Mouse (Mus musculus): ENCODE data around the gene 4930451I11Rik.

Gene 4930451I11Rik

GRCm38 (mm10) chr7:126833294-126833693 lies 1.9 kb upstream of the 4930451I11Rik start:
- in situ Hi-C loops (cut with MboI) = loop anchor here (5.0 kb wide), 1 partner anchor 284 kb away; no protein-coding TSS in a partner anchor

DNA sequence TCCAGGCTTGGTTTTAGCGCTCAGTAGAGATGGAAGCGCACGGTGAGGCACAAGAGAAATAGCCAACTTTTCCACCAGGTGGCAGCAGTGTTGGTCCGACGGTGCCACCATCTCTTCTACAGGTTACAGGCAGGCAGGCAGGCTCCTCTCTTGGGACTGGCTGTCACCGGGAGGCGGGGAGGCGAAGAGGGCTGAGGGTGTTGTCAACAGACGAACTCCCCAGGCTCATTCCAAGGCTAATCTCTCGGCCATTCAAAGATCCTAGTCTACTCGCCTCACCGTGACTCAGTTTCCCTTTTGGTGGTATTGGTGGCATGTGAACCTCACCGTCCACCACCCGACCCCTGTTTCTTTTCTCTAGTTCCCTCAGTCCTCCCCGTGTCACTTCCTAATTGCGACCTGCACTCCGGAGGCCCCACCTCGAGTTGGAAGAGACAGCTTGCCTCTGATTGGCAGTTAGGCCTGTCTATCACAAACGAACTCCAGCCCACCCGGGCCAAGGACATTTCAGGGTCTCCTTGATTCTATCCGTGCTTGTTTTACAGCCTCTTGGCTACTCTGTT lies 678 bp upstream of the 4930451I11Rik start:
- in situ Hi-C loops (cut with MboI) = loop anchor here (5.0 kb wide), 1 partner anchor 285 kb away; no protein-coding TSS in a partner anchor

DNA sequence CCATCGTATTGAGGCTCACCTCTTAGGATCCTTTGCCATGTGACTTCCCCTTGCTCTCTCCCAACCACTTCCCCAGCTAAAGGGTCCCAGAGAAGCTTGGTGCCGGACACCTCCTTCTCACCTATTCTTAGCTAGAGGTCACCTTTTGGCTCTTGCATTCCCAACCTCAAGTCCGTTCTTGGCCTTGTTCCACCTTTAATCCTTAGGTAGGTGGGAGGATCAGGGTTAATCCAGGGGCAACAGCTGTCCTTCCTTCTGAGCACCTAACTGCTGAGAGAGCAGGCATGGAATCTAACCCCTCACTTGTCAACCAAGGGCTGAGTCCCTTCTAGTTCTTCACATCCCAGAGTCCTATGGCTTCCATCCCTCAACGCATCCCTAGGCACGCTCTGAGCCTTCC lies 5.5 kb downstream of the 4930451I11Rik start:
- in situ Hi-C loops (cut with MboI) = no loop called here

DNA sequence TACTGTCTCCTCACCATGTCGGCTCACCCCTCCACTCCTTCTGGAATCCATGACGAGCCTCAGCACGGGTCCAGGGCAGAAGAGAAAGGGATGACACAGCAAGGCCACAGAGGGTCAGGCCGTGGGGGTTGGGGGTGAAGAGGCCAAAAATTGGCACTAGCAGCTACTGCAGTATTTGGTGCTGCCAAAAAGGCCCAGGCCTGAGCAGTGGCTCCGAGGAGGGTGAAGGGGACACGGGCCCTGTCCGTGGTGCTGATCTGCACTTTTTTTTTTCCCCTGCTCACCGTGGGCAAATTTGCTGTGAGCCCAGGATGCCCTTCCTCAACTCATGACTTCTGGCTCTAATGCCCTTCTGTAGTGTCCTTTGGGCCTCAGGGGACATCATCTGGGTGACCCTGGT lies 6.0 kb downstream of the 4930451I11Rik start:
- in situ Hi-C loops (cut with MboI) = no loop called here

- in situ Hi-C loops (cut with MboI) = no loop called here
These were observed 7.5 kb downstream of the 4930451I11Rik start for GRCm38 (mm10) chr7:126823940-126824339.

GRCm38 (mm10) chr7:126823202-126823711 lies 8.2 kb downstream of the 4930451I11Rik start:
- in situ Hi-C loops (cut with MboI) = no loop called here

- in situ Hi-C loops (cut with MboI) = no loop called here
These were observed 8.7 kb downstream of the 4930451I11Rik start for GRCm38 (mm10) chr7:126822741-126823140.

- in situ Hi-C loops (cut with MboI) = no loop called here
These were observed 9.5 kb downstream of the 4930451I11Rik start for GRCm38 (mm10) chr7:126821835-126822511.

DNA sequence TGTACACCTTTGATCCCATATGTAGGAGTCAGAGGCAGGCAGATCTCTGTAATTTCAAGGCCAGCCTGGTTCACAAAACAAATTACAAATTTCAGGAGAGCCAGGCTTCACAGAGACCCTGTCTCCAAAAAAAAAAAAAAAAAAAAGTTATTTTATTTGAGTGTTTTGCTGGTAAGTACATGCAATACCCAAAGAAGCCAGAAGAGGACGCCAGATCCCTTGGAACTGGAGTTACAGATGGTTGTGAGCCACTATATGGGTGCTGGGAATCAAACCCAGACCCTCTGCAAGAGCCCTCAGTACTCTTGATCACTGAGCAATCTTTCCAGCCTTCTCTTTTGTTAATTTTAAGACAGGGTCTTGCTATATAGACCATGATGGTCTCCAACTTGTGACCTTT lies 12.6 kb downstream of the 4930451I11Rik start:
- in situ Hi-C loops (cut with MboI) = no loop called here

GRCm38 (mm10) chr7:126817595-126817994 lies 13.8 kb downstream of the 4930451I11Rik start:
- in situ Hi-C loops (cut with MboI) = no loop called here

GRCm38 (mm10) chr7:126816494-126816893 lies 14.9 kb downstream of the 4930451I11Rik start:
- in situ Hi-C loops (cut with MboI) = no loop called here

DNA sequence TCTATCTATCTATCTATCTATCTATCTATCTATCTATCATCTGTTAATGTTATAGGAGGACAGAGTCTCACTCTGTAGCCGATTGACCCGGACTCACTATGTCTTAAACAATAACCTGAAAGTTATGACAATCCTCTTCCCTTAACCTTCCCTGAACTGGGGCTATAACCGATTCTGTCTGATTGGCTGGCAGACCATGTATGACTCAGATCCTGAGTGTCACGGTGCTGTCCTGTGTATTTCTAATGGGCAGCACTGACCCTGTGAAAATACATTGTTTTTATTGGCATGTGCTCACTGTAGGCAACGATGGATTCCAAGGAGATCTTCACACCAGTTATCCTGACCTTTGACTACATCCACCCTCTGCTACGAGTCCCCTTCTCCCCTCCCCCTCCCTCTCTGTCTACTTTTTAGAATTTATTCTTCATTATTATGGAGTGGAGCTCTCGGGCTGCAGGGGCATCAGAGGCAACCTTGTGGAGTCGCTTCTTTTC lies 15.7 kb downstream of the 4930451I11Rik start:
- in situ Hi-C loops (cut with MboI) = no loop called here

GRCm38 (mm10) chr7:126809723-126810369 lies 21.6 kb downstream of the 4930451I11Rik start:
- in situ Hi-C loops (cut with MboI) = no loop called here

GRCm38 (mm10) chr7:126808703-126809455 lies 22.6 kb downstream of the 4930451I11Rik start:
- in situ Hi-C loops (cut with MboI) = no loop called here

DNA sequence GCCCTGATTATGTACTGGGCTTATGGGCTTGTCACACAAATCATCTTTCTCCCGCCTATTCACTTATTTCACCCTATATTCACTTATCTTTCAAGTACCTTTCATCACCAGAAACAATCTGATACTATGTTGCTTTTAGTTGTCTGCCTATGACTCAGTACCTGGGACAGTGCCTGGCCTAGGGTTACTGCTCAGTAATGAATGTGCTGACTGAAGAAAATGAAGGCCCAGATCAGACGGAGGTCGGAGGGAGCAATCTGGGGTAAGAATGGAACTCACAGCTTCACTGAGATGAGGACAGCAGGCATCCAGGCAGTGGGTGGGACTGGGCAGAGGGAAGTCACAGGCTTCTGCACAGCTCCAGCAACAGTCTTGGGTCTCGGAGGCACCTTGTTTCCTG lies 24.0 kb downstream of the 4930451I11Rik start:
- in situ Hi-C loops (cut with MboI) = no loop called here

- in situ Hi-C loops (cut with MboI) = no loop called here
These were observed 24.5 kb downstream of the 4930451I11Rik start for GRCm38 (mm10) chr7:126806956-126807355.

GRCm38 (mm10) chr7:126803751-126804150 lies 27.7 kb downstream of the 4930451I11Rik start:
- in situ Hi-C loops (cut with MboI) = no loop called here

DNA sequence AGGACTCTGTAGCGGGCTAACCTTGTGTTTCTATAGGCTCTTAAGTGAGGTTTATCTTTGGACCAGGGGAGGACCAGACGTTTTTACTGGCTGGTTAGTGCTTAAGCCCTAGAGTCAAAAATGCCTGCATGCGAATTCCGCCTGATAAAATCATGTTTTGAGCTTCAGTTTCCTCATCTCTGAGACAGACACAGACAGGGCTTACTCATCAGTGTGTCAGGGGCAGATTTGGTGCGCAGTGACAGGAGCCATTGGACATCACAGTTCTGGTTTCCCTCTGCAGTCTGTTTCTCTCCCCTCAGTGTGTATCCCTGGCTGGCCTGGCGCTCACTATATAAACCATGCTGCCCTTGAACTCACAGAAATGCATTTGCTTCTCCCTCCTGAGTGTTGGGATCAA lies 28.3 kb downstream of the 4930451I11Rik start:
- in situ Hi-C loops (cut with MboI) = no loop called here

DNA sequence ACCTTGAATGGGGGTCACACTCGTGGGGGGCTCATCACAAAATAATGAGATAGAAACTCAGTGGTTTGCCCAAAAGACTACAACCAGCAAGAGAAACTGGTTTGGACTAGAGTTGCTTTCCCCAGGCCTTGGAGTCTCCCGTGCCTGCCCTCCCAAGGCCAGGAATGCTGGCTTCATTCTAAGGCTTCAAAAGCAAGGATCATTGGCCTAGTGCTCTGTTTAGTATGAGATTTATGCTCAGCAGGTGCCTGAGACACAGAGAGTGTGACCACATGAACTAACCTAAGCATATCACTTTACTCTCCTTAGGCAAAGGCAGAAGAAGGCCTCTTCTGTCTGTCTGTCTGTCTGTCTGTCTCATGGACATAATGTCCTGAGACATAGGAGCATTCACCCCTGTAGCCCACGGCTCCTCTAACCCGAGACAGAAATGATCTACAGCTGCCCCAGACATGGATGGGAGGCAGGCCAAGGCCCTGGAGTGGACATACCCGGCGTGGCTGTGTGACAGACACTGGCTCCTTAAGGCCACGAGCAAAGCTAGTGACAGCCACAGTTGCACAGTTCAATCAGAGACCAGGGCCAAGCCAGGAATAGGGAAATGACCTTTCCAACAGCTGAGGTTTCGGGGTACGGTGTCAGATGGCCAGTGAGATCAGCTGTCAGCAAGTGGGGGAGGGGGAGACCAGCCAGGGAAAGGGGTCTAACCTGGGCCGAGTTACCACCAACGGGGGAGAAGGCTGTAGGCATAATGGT lies 29.1 kb downstream of the 4930451I11Rik start:
- in situ Hi-C loops (cut with MboI) = no loop called here

DNA sequence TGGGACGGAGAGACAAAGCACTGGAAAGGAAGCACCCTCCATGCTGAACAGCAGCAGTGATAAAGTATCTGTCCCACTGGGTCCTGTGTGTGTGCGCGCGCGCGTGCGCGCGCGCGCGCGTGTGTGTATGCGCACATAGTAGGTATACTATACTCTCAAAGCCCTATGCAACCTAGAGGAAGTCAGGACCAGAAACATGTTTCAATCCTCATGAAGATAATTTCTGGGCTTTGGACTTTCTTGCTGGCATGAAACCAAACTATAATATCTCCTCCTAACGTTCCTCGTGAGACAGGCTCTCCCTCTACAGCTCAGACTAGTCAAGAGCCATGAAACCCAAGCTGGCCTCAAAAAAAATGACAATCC lies 30.4 kb downstream of the 4930451I11Rik start:
- in situ Hi-C loops (cut with MboI) = no loop called here

All from mature B cell (primary cell).